Mouse (Mus musculus) thymus, adult 18-20 months (tissue): ENCODE results near the gene Boll.
A peak's percentile ranks its signal among the peaks of the same experiment; 100 is the strongest.
"Not testable (repeated sequence)": the region's sequence is repeated elsewhere in the genome, so short reads cannot be mapped to it uniquely, and the experiment has no call there.

Experiments used
- DNase-seq, 2 experiments: peaks; one replicate each; pipeline ENCODE4 v3.0.0; 2022; ENCODE audit warnings: mixed read lengths in 2 of 2

Boll gene

DNA sequence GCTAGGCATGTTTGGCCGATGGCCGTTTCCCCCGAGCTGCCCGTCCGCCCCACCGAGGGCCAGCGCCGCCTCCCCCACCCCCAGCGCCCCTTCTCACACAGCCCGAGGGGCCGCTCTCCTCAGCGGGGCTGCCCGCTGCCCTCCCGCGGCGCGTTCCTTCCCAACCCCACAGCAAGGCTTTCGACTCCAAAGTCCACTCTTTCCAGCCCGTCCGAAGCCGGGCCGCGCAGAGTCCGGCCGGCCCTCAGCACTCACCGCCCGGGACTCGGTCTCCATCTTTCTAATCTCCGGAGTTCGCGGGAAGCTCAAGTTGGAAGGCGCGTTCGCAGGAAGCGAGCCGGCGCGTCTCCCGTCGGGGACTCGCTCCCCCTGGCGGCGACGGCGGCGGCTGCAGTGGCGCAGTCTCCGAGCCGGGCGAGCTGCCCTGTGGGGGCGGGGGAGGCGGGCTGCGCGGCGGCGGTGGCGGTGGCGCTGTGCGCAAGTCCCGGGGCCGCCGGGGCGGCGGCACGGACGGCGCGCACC lies at the start of gene Boll:
Boll (minus strand) TSS at position 426 of the 522 bp plus-strand sequence.
- peak; percentile 42 to 53 for DNase-seq

DNA sequence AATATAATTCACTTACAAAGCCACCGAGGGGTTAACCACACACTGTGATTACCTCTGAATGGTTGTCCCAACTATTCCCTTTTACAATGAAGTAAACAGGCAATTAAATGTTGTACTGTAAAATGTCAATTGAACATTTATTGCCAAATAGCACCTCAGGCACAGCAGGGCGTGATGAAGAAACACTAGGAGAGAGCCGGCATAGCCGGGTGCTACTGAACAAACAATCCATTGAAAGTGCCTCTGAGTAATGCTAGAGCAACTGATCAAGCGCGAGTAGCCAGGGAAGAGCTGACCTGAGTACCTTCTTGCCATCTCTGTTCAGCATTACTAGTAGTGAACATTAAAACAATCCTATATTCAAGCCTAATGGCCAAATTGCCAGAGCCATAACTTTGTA lies 49.3 kb upstream of the Boll start:
- DNase-seq: no peak

- no peak for DNase-seq
These were observed 47.8 kb upstream of the Boll start for GRCm38 (mm10) chr1:55411079-55411478.

DNA sequence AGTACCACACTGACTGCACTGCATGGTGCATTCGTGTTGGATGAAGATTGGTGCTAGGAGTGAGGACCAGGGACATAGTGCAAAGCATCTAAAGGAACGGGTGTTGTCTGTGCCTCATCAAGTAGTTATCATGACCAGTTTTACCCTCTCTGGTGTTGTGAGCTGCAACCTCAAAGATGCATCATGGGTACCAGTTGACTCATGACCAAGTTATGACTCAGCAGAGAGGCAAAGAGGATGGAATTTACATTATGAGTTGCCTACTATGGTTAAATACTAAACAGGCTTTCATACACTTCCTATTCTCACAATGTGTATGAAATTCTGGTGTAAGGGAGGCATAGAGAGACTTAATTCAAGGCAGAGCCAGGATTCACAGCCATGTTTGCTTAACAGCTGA lies 47.4 kb upstream of the Boll start:
- no peak for DNase-seq

GRCm38 (mm10) chr1:55406531-55407375 lies 43.5 kb upstream of the Boll start:
- DNase-seq: peak in 1 of 2 experiments; percentile 3

DNA sequence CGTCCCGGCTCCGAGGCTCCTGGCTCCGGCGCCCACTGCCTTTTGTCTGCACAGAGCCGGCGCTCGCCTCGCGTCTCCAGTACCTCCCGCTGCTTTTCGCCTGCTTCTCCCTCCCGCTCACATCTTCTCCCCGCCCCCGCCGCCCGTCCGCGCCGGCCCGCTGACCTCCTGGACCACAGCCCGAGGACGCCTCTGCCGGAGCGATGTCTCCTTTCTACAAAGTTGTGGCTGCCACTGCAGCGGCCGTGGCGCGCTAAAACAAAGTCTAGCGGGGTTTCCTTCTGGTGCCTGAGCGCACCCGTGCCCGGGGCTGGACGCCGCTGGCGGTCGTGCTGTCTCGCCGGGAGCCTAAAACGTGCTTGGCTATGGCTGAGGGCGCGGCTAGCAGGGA lies 42.7 kb upstream of the Boll start:
- DNase-seq: peak; percentile 46 to 53

GRCm38 (mm10) chr1:55405272-55406022 lies 42.2 kb upstream of the Boll start, which contains the start of gene Plcl1:
TSS of gene Plcl1 (plus strand) at chr1:55405921.
- DNase-seq: peak; percentile 96

DNA sequence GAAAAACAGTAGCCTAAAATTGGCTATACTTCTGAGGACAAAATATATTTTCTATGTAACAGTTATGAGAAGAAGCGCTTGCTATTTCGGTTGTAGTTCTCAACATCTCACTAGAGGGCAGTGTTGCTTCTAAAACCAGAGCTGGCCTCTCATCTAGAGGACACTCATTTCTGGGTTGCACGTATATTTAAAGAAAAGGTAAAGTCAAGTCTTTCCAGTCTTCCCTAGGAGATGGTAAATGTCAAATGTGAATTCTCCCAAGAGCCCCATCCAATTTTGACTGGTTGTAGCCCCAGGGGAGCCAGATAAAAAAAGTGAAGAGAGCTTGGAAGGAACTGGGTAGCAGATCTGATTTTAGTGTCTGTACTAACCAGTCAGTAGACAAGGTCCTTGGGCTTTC lies 41.2 kb upstream of the Boll start:
- DNase-seq: peak in 1 of 2 experiments; percentile 38

- no peak for DNase-seq
These were observed 36.6 kb upstream of the Boll start for GRCm38 (mm10) chr1:55399891-55400290.

DNA sequence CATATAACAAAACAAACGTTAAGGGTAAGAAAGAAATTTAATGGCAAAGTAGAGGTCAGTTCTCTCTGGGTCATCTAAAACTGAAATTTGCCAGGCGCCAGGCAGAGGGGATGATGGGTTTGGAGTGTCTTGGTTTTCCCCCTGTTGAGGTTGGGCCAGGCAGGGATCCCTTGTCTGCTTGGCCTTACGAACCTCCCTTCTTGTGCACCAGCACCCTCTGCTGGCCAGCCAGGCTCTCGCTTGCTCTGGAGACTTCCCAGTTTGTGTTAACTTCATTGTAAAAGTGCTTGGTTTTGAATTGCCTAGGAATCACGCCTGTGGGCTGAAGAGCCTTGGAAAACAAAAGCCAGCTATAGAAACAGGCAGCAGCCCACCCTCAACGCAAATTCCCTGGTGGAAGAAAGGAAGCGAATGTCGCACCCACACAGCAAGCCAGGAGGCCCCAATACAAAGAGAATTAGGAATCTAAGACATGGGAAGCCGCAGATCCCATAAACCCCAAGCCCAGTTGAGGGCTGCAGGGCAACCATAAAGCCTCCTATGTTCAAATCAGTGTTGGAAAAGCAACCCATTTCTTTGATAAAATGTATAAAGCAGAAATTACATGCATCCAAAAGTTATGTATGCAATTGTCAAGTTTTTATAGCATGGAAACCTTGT lies 20.0 kb upstream of the Boll start:
- peak; percentile 51 for DNase-seq

DNA sequence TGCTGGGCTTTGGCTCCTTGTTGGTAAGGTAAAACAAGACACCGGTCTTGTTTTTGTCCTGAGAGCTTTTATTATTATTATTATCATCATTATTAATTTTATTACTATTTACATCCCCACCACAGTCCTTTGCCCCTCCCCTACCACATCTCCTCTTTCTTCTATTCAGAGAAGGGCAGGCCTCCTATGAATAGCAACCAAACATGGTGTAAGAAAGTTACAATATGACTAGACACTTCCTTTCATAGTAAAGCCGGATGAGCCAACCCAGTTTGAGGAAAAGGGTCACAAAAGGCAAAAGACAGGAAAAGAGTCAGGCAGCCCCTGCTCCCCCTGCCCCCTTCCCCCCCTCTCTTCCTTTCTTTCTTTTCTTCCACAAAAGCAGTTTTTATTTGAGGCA lies 17.3 kb upstream of the Boll start:
- no peak for DNase-seq

GRCm38 (mm10) chr1:55372626-55373025 lies 9.4 kb upstream of the Boll start:
- peak in 1 of 2 experiments; percentile 37 for DNase-seq

DNA sequence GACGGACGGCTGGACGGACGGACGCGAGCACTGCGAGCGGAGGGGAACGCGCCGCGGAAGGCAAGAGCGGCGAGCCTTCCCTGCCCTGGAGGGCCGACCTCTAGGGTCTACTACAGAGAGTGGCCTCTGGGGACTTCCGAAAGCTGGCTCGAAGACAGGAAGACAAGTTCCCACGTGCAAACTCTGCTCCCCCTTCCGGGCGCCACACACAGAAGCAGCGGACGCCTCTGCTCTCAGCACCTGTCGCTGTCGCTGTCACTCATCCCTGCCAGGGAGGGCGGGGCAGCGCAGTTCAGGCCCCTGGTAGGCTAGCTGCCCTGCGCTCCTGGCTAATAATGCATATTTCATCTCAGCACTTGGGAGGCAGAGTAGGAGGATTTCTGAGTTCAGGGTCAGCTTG lies 317 bp upstream of the Boll start:
- peak; percentile 59 to 74 for DNase-seq

- no peak for DNase-seq
These were observed 635 bp downstream of the Boll start for GRCm38 (mm10) chr1:55362634-55363033.

DNA sequence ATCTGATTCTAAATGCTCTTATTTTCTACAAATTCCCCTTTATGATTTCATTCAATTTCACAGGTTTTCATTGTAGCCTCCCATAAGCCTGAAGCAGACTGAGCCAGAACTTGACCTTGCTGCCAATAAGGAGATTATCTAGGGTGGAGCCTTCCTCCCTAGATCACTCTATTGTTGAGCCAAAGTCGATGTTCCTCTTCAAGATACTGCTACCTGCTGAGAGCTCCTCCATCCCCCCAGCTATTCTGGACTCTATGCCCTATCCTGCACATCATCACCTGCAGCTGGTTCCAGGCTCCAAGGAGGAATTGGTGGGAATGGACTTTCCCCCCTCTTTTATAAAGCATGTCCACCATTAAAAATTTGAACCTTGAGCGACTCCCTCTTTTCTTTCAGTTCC lies 11.4 kb downstream of the Boll start:
- not testable (repeated sequence) for DNase-seq

DNA sequence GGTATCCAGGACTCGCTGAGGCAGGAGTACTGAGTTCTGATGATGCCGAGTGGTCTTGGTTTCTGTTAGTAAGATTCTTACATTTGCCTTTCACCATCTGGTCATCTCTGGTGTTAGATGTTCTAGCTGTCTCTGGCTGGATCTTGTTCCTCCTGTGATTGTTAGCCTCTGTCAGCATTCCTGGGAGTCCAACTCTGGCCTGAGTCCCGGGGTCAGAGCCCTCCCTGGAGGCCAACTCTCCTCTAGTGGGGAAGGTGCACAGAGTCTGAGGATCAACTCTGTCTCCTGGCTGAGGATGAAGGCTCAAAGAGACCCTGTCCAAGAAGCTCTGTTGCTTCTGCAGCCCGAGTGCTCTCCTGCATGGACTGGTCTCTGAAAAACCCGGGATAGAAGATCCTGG lies 37.8 kb downstream of the Boll start:
- DNase-seq: not testable (repeated sequence)

DNA sequence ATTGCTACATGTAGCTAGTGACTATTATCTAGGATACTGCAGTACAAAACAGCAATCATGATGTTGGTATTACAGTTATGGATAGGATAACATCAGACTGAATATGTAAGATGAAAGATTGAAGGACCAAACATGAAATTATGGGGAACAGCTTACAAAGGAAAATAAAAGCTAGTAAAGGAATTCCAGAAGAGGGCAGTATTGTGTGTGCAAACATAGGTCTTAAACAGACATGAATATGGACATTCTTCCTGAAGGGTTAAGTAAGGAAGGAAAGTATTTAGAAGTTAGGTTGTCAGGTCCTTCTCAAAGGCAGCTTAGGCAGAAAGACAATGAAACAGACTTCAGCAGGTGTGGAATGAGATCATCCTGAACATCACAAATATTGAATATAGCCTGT lies 62.2 kb downstream of the Boll start:
- DNase-seq: no peak

DNA sequence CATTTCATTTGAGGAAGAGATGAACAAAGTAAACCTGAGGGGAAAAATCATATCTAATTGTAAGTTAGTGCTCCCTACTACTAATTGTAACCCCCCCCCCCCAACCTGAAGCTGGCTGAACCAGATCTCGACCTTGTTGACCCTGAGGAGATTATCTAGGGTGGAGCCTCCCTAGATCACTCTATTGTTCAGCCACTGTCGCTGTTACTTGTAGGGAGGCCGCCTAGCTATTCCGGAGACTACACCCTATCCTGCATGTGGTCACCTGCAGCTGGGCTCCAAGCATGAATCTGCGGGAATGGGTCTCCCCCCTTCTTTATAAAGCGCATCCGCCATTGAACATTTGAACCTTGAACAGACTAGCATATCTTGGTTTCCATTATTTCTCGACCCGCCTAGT lies 84.2 kb downstream of the Boll start:
- no peak for DNase-seq

DNA sequence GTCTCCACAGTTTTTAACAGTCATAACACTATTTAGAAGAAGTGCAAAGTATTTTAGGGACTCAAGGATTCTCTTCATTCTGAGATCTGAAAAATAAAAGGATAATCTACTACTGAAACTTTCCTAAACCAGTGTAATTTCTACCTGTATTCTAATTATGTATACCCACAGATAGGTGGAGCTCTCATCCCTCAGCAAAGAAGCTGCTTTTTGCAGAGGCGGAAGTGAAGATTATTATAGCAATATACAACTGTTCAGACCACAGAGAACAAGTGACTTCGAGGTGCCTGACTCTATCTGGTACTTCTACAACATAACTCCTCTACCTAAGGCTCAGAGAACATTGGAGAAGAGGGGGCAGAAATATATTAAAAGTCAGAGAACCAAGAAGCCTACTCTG lies 97.8 kb downstream of the Boll start:
- DNase-seq: no peak

- DNase-seq: no peak
These were observed 98.9 kb downstream of the Boll start for GRCm38 (mm10) chr1:55264385-55264784.

- no peak for DNase-seq
These were observed 116.9 kb downstream of the Boll start for GRCm38 (mm10) chr1:55246374-55246773.

DNA sequence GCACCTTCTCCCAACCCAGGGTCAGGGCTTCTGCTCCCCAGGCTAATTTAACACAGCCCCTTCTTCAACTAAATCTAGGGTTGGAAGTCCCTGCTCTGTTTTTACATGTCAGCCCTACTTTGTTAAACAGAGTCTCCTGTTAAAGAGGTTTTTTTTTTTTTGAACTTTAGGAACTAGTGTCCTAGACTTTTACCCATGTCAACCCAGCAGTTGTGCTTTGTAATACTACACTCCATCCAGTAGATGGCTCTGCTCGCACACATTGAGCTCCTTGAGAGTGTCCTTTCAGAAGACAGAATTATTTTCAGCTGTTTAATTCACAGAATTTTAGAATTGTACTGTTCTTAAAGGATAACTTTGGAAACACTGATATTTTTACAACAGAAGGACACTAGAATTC lies 124.0 kb downstream of the Boll start:
- peak in 1 of 2 experiments; percentile 26 for DNase-seq

DNA sequence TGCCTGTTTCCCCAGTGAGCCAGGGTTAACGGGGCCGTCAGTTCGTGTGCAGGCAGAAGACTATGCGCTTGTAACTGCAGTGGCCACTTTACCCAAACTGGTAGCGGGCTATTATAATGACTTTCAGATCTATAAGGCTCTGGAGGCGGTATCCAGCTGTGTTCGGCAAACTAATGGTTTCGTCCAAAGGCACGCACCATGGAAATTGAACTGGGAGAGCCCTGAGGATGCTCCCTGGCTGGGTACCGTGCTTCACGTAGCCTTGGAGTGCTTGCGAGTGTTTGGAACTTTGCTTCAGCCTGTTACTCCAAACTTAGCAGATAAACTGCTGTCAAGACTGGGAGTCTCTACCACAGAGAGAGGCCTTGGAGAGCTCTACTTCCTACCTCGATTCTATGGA lies 124.8 kb downstream of the Boll start:
- no peak for DNase-seq
